17 mouse cellular contexts compared by ENCODE assay signal in the genomic region with DNA sequence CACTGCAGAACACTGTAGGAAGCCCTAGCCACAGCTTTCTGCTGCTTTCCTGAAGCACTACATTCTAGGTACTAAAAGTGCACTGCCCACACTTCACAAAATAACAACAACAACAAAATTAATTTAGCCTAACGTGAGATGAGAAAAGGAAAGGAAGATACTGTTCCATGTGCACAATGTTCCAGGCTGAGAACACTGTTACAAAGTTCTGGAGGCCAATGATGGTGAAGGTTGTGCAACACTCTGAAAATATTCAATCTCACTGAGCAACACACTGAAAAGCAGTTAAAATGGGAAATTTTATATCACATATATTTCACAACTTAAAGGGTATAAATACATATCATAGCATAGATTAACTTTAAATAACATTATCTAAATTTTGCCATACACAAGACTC.
"Had no signal": no experiment of that assay in that cellular context is flagged by ENCODE, and none has a peak within 500 bp of the region (broad histone marks: within the 10 kb centered on the region; RNA-seq: fewer than 3 reads in every experiment).

No protein-coding gene starts in this region.

- H3K4me1 ChIP-seq: neural tube, embryonic 12.5 days had no signal

- H3K9me3 ChIP-seq: neural tube, embryonic 12.5 days; neural tube, embryonic 13.5 days; neural tube, embryonic 15.5 days; stomach, embryonic 15.5 days had no signal

- H3K9ac ChIP-seq: neural tube, embryonic 12.5 days; neural tube, embryonic 13.5 days; neural tube, embryonic 15.5 days; stomach, embryonic 15.5 days had no signal

- DNase-seq: retina, postnatal 1 day; right cerebral cortex, adult 18-20 months; right cerebral cortex, postnatal 14 days; right cerebral cortex, postnatal 25 days; right cerebral cortex, postnatal 4 days; spleen, adult 18-20 months; thymus, adult 18-20 months; thymus, adult 2 months; thymus, postnatal 14 days; thymus, postnatal 25 days; thymus, postnatal 36 days; thymus, postnatal 4 days had no signal

- H3K36me3 ChIP-seq: neural tube, embryonic 15.5 days had no signal

- H3K27me3 ChIP-seq: neural tube, embryonic 12.5 days; neural tube, embryonic 13.5 days; neural tube, embryonic 15.5 days; stomach, embryonic 15.5 days had no signal

- H3K4me2 ChIP-seq: neural tube, embryonic 12.5 days; neural tube, embryonic 13.5 days; neural tube, embryonic 15.5 days; stomach, embryonic 15.5 days had no signal

- H3K27ac ChIP-seq: neural tube, embryonic 12.5 days; neural tube, embryonic 13.5 days; neural tube, embryonic 15.5 days; stomach, embryonic 15.5 days; stomach, postnatal 0 days had no signal

- H3K4me3 ChIP-seq: neural tube, embryonic 12.5 days; neural tube, embryonic 13.5 days; neural tube, embryonic 15.5 days; stomach, embryonic 15.5 days had no signal
